Mouse (Mus musculus) lung, postnatal 0 days (tissue): ENCODE data around the gene Araf.

Experiments used
- CTCF ChIP-seq: IDR thresholded peaks from 2 replicates; pipeline ENCODE4 v1.5.1; 2016; ENCODE audit warnings: antibody characterized with exemption, mild to moderate bottlenecking
- EP300 ChIP-seq: IDR thresholded peaks from 2 replicates; pipeline ENCODE4 v1.6.1; 2016; ENCODE audit warnings: antibody characterized with exemption, mild to moderate bottlenecking, control low read depth

- TF ChIP-seq CTCF (no peak), EP300 (no peak)
Measured at GRCm38 (mm10) chrX:20798797-20799147, 1.2 kb downstream of the Araf start.
